Mouse (Mus musculus) MEL (cell line): Measurements from ENCODE around the gene Tor4a. TPM values are rescaled to one million over a fixed set of nuclear protein-coding genes. Genes with fewer than 3 reads are reported as not detected.

ENCODE experiments used
- DNase-seq: peaks from one replicate; pipeline ENCODE4 v3.0.0; 2011; ENCODE audit warnings: low read depth, low spot score
- H3K27ac ChIP-seq: 2 replicates; pipeline ENCODE4 v1.5.1; 2012; ENCODE audit warnings: low read depth, mild to moderate bottlenecking, control low read depth, low read length, moderate library complexity; ENCODE audit not compliant: control insufficient read depth
- H3K27me3 ChIP-seq, 2 experiments: fragments of 150-350 bp in 1 of 2; sonication (generic) in 1 of 2; 2 replicates each; pipeline ENCODE4 v1.6.1; 2012; ENCODE audit warnings: low read length in 2 of 2, mild to moderate bottlenecking in 2 of 2, improper control_type of control experiment in 1 of 2, moderate library complexity in 1 of 2; ENCODE audit not compliant: insufficient read depth in 2 of 2, control insufficient read depth in 1 of 2
- H3K36me3 ChIP-seq, 2 experiments: 2 replicates each; pipeline ENCODE4 v1.6.1; 2012 to 2014; ENCODE audit warnings: low read length in 2 of 2, improper control_type of control experiment in 1 of 2, inconsistent platforms in 1 of 2, mild to moderate bottlenecking in 1 of 2; ENCODE audit not compliant: insufficient read depth in 2 of 2, control insufficient read depth in 1 of 2
- H3K4me1 ChIP-seq, 2 experiments: fragments of 150-350 bp in 1 of 2; sonication (generic) in 1 of 2; 2 replicates each; pipeline ENCODE4 v1.6.1; 2012; ENCODE audit warnings: low read length in 2 of 2, improper control_type of control experiment in 1 of 2, mild to moderate bottlenecking in 1 of 2; ENCODE audit not compliant: insufficient read depth in 2 of 2, control insufficient read depth in 1 of 2
- H3K4me3 ChIP-seq, 2 experiments: fragments of 150-350 bp in 1 of 2; sonication (generic) in 1 of 2; 2 replicates each; pipeline ENCODE4 v1.5.1; 2012; ENCODE audit warnings: low read depth in 2 of 2, low read length in 2 of 2, mild to moderate bottlenecking in 2 of 2, moderate library complexity in 2 of 2, control low read depth in 1 of 2, improper control_type of control experiment in 1 of 2; ENCODE audit not compliant: control insufficient read depth in 1 of 2, insufficient read depth in 1 of 2
- H3K79me2 ChIP-seq: 2 replicates; pipeline ENCODE4 v1.6.1; 2012; ENCODE audit warnings: mild to moderate bottlenecking, low read length, moderate library complexity; ENCODE audit not compliant: control insufficient read depth, poor library complexity, insufficient read depth
- H3K9ac ChIP-seq: 2 replicates; pipeline ENCODE4 v1.6.1; 2012; ENCODE audit warnings: low read depth, mild to moderate bottlenecking, control low read depth, low read length, moderate library complexity; ENCODE audit not compliant: control insufficient read depth, poor library complexity, severe bottlenecking
- H3K9me3 ChIP-seq: fragments of 150-350 bp; sonication (generic); replicated peaks from 2 replicates; pipeline ENCODE4 v1.6.1; 2012; ENCODE audit warnings: mild to moderate bottlenecking, low read length, improper control_type of control experiment, moderate library complexity; ENCODE audit not compliant: insufficient read depth
- BHLHE40 ChIP-seq: IDR thresholded peaks from 2 replicates; pipeline ENCODE4 v1.6.1; 2012; ENCODE audit warnings: low read depth, mild to moderate bottlenecking, inconsistent platforms, low read length, improper control_type of control experiment, borderline replicate concordance
- CHD1 ChIP-seq: IDR thresholded peaks from 2 replicates; pipeline ENCODE4 v1.6.1; 2012; ENCODE audit warnings: low read depth, mild to moderate bottlenecking, inconsistent platforms, low read length, improper control_type of control experiment
- EP300 ChIP-seq, 2 experiments: IDR thresholded peaks; 2 replicates each; pipeline ENCODE4 v1.6.1; 2011; ENCODE audit warnings: improper control_type of control experiment in 2 of 2, low read length in 2 of 2, low read depth in 1 of 2, mild to moderate bottlenecking in 1 of 2
- GABPA ChIP-seq: IDR thresholded peaks from 2 replicates; pipeline ENCODE4 v1.6.1; 2012; ENCODE audit warnings: low read depth, mild to moderate bottlenecking, inconsistent platforms, low read length, improper control_type of control experiment, moderate library complexity
- GATA1 ChIP-seq: IDR thresholded peaks from 2 replicates; pipeline ENCODE4 v1.6.1; 2011; ENCODE audit warnings: low read depth, low read length, improper control_type of control experiment
- HCFC1 ChIP-seq: IDR thresholded peaks from 2 replicates; pipeline ENCODE4 v1.6.1; 2012; ENCODE audit warnings: low read depth, mild to moderate bottlenecking, inconsistent platforms, low read length, improper control_type of control experiment, moderate library complexity
- JUND ChIP-seq: IDR thresholded peaks from 2 replicates; pipeline ENCODE4 v1.6.1; 2011; ENCODE audit warnings: low read depth, mild to moderate bottlenecking, improper control_type of control experiment, low read length
- KAT2A ChIP-seq: conservative IDR thresholded peaks from 2 replicates; pipeline ENCODE4 v1.6.1; 2012; ENCODE audit warnings: low read depth, low read length, improper control_type of control experiment, inconsistent platforms
- MAFK ChIP-seq: IDR thresholded peaks from 2 replicates; pipeline ENCODE4 v1.6.1; 2011; ENCODE audit warnings: low read depth, mild to moderate bottlenecking, low read length, improper control_type of control experiment, borderline replicate concordance
- MAZ ChIP-seq: IDR thresholded peaks from 2 replicates; pipeline ENCODE4 v1.6.1; 2012; ENCODE audit warnings: low read depth, mild to moderate bottlenecking, inconsistent platforms, low read length, improper control_type of control experiment
- MYC ChIP-seq: IDR thresholded peaks from 2 replicates; pipeline ENCODE4 v1.6.1; 2011; ENCODE audit warnings: low read depth, mild to moderate bottlenecking, low read length, improper control_type of control experiment, moderate library complexity
- POLR2A ChIP-seq, 2 experiments: IDR thresholded peaks; 2 replicates each; pipeline ENCODE4 v1.6.1; 2011 to 2012; ENCODE audit warnings: low read length in 2 of 2, mild to moderate bottlenecking in 2 of 2, control low read depth in 1 of 2, improper control_type of control experiment in 1 of 2, low read depth in 1 of 2, moderate library complexity in 1 of 2; ENCODE audit not compliant: control insufficient read depth in 1 of 2, insufficient read depth in 1 of 2, poor library complexity in 1 of 2
- POLR2AphosphoS5 ChIP-seq: IDR thresholded peaks from 2 replicates; pipeline ENCODE4 v1.6.1; 2012; ENCODE audit warnings: low read depth, borderline replicate concordance, mild to moderate bottlenecking, inconsistent platforms, low read length, moderate library complexity, mixed read lengths
- RAD21 ChIP-seq: IDR thresholded peaks from 2 replicates; pipeline ENCODE4 v1.6.1; 2011; ENCODE audit warnings: mild to moderate bottlenecking, low read depth, low read length, improper control_type of control experiment
- SMC3 ChIP-seq: IDR thresholded peaks from 2 replicates; pipeline ENCODE4 v1.6.1; 2011; ENCODE audit warnings: low read depth, low read length, improper control_type of control experiment
- TCF12 ChIP-seq: IDR thresholded peaks from 2 replicates; pipeline ENCODE4 v1.6.1; 2014; ENCODE audit warnings: low read depth, mild to moderate bottlenecking, inconsistent platforms, low read length, improper control_type of control experiment, moderate library complexity
- USF2 ChIP-seq, 2 experiments: IDR thresholded peaks; 2 replicates each; pipeline ENCODE4 v1.6.1; 2011 to 2012; ENCODE audit warnings: improper control_type of control experiment in 2 of 2, low read length in 2 of 2, borderline replicate concordance in 1 of 2, inconsistent platforms in 1 of 2, low read depth in 1 of 2, mild to moderate bottlenecking in 1 of 2; ENCODE audit not compliant: insufficient read depth in 1 of 2
- ZC3H11A ChIP-seq: IDR thresholded peaks from 2 replicates; pipeline ENCODE4 v1.6.1; 2012; ENCODE audit warnings: low read depth, mild to moderate bottlenecking, inconsistent platforms, low read length, improper control_type of control experiment
- polyA plus RNA-seq, 2 experiments: library from polyadenylated mRNA; stranded (reverse) in 1 of 2; unstranded in 1 of 2; fragments of >175 nt in 1 of 2; fragments of >200 nt in 1 of 2; gene quantifications; 2 replicates each; pipeline versions ENCODE4 v1.2.1 to v1.2.4; 2012; ENCODE audit warnings: low replicate concordance in 2 of 2, low read depth in 1 of 2; ENCODE audit not compliant: insufficient read length in 2 of 2, insufficient read depth in 1 of 2, missing spikeins in 1 of 2
- total RNA-seq: library from RNA; depleted of rRNA; stranded (reverse); fragments of 300-350 nt; gene quantifications from 2 replicates; pipeline ENCODE4 v1.2.3, GENCODE M21; 2012

The Tor4a gene
- total and polyA plus RNA-seq, 3 experiments = 9.1 to 13.7 TPM; not detected in 1

GRCm38 (mm10) chr2:25149643-25150042 is 47.0 kb downstream of the Tor4a start:
- Histone ChIP-seq H3K36me3 (no peaks in the 10 kb centered on the region; a peak in 1 of 4 replicates), H3K4me1 (peaks cover 5 to 6% of the 10 kb centered on the region in 2 experiments; a peak in 3 of 4 replicates), H3K9ac (no peak overlapping the region), H3K9me3 (no peaks in the 10 kb centered on the region), H3K79me2 (no peaks in the 10 kb centered on the region), H3K4me3 (no peak overlapping the region), H3K27me3 (no peaks in the 10 kb centered on the region), H3K27ac (no peak overlapping the region)
- TF ChIP-seq JUND (no peak), GABPA (no peak), RAD21 (no peak), TCF12 (no peak), POLR2A (IDR thresholded peaks at IDR 0.05; ENCODE audit: control insufficient read depth in 1 of 2, insufficient read depth in 1 of 2, low read depth in 1 of 2, low read length in 2 of 2, poor library complexity in 1 of 2) (no peak)
- DNase-seq = no peak

- no peaks in the 10 kb centered on the region for H3K27me3 ChIP-seq
- TF ChIP-seq POLR2AphosphoS5 (no peak), RAD21 (no peak), GATA1 (no peak), EP300 (IDR thresholded peaks at IDR 0.05; ENCODE audit: low read depth in 1 of 2, low read length in 2 of 2) (no peak), HCFC1 (no peak), TCF12 (no peak), POLR2A (IDR thresholded peaks at IDR 0.05; ENCODE audit: control insufficient read depth in 1 of 2, insufficient read depth in 1 of 2, low read depth in 1 of 2, low read length in 2 of 2, poor library complexity in 1 of 2) (no peak), KAT2A (no peak), CHD1 (no peak), MAFK (no peak), ZC3H11A (no peak), BHLHE40 (no peak), MAZ (no peak), USF2 (IDR thresholded peaks at IDR 0.05; ENCODE audit: borderline replicate concordance in 1 of 2, insufficient read depth in 1 of 2, low read depth in 1 of 2, low read length in 2 of 2) (no peak), SMC3 (no peak), MYC (no peak)
- peaks cover 5 to 6% of the 10 kb centered on the region in 2 experiments; a peak in 3 of 4 replicates for H3K4me1 ChIP-seq
- no peaks in the 10 kb centered on the region; a peak in 1 of 4 replicates for H3K36me3 ChIP-seq
- no peak overlapping the region for H3K4me3 ChIP-seq
- no peaks in the 10 kb centered on the region for H3K79me2 ChIP-seq
- no peak overlapping the region for H3K27ac ChIP-seq
- H3K9ac ChIP-seq = no peak overlapping the region
- H3K9me3 ChIP-seq = no peaks in the 10 kb centered on the region
- no peak for DNase-seq
Observed at GRCm38 (mm10) chr2:25147892-25148291, 48.8 kb downstream of the Tor4a start.
